Mouse (Mus musculus): Measurements from ENCODE around the gene Pdgfc. TPM values are rescaled to one million over a fixed set of nuclear protein-coding genes. Genes with fewer than 3 reads are reported as not detected.

Gene Pdgfc
- polyA plus RNA-seq, 1 experiment from 2014 or later: 2.2 TPM

- WGBS: 77% methylated on average over 5 of the region's 5 CpGs
- no peak for ATAC-seq
- H3K36me3 ChIP-seq (ENCODE audit: insufficient read depth, low read length): no peaks in the 10 kb centered on the region
Observed at GRCm38 (mm10) chr3:81022266-81022665, 13.9 kb upstream of the Pdgfc start.

GRCm38 (mm10) chr3:81022845-81023244 lies 13.4 kb upstream of the Pdgfc start:
- H3K27me3 ChIP-seq (replicated peaks; ENCODE audit: insufficient read depth, low read length): no peaks in the 10 kb centered on the region
- no peak for DNase-seq (ENCODE audit: low spot score)
- no peak overlapping the region for H3K4me2 ChIP-seq (replicated peaks; ENCODE audit: low read depth, low read length)
- no peaks in the 10 kb centered on the region for H3K9me3 ChIP-seq (ENCODE audit: low read length)
- TF ChIP-seq CTCF (IDR thresholded peaks at IDR 0.05): no peak
- TF ChIP-seq EP300 (IDR thresholded peaks at IDR 0.05): no peak
- H3K9ac ChIP-seq (replicated peaks; ENCODE audit: low read depth): no peak overlapping the region
- H3K27ac ChIP-seq (ENCODE audit: low read length): no peak overlapping the region
- no peaks in the 10 kb centered on the region for H3K36me3 ChIP-seq (ENCODE audit: insufficient read depth, low read length)
- H3K4me1 ChIP-seq (ENCODE audit: insufficient read depth, low read depth, low read length): peaks cover under 1% of the 10 kb centered on the region; the same call in 1 of the 2 replicates
- H3K4me3 ChIP-seq (ENCODE audit: low read depth, low read length): no peak overlapping the region
- ATAC-seq: no peak
- 74% methylated on average over 1 of the region's 1 CpGs for WGBS

More at GRCm38 (mm10) chr3:81022266-81022665, 13.9 kb upstream of the Pdgfc start:
- TF ChIP-seq CTCF (IDR thresholded peaks at IDR 0.05) (no peak), EP300 (IDR thresholded peaks at IDR 0.05) (no peak)
- no peaks in the 10 kb centered on the region for H3K9me3 ChIP-seq (ENCODE audit: low read length)
- no peak overlapping the region for H3K27ac ChIP-seq (ENCODE audit: low read length)
- H3K27me3 ChIP-seq (replicated peaks; ENCODE audit: insufficient read depth, low read length): no peaks in the 10 kb centered on the region
- H3K4me3 ChIP-seq (ENCODE audit: low read depth, low read length): no peak overlapping the region
- H3K4me2 ChIP-seq (replicated peaks; ENCODE audit: low read depth, low read length): no peak overlapping the region
- H3K9ac ChIP-seq (replicated peaks; ENCODE audit: low read depth): no peak overlapping the region
- peaks cover 6% of the 10 kb centered on the region; the same call in 1 of the 2 replicates for H3K4me1 ChIP-seq (ENCODE audit: insufficient read depth, low read depth, low read length)
- DNase-seq (ENCODE audit: low spot score): no peak

- no peaks in the 10 kb centered on the region for H3K9me3 ChIP-seq (ENCODE audit: low read length)
- no peaks in the 10 kb centered on the region for H3K36me3 ChIP-seq (ENCODE audit: insufficient read depth, low read length)
- H3K4me1 ChIP-seq (ENCODE audit: insufficient read depth, low read depth, low read length): no peaks in the 10 kb centered on the region
- TF ChIP-seq CTCF (IDR thresholded peaks at IDR 0.05) (no peak), EP300 (IDR thresholded peaks at IDR 0.05) (no peak)
- DNase-seq (ENCODE audit: low spot score) (no peak), ATAC-seq (no peak)
- H3K4me2 ChIP-seq (replicated peaks; ENCODE audit: low read depth, low read length): no peak overlapping the region
- no peak overlapping the region for H3K27ac ChIP-seq (ENCODE audit: low read length)
- no peaks in the 10 kb centered on the region for H3K27me3 ChIP-seq (replicated peaks; ENCODE audit: insufficient read depth, low read length)
- no peak overlapping the region for H3K9ac ChIP-seq (replicated peaks; ENCODE audit: low read depth)
- no peak overlapping the region for H3K4me3 ChIP-seq (ENCODE audit: low read depth, low read length)
- 72% methylated on average over 1 of the region's 1 CpGs for WGBS
Observed at GRCm38 (mm10) chr3:81023568-81023967, 12.6 kb upstream of the Pdgfc start.

DNA sequence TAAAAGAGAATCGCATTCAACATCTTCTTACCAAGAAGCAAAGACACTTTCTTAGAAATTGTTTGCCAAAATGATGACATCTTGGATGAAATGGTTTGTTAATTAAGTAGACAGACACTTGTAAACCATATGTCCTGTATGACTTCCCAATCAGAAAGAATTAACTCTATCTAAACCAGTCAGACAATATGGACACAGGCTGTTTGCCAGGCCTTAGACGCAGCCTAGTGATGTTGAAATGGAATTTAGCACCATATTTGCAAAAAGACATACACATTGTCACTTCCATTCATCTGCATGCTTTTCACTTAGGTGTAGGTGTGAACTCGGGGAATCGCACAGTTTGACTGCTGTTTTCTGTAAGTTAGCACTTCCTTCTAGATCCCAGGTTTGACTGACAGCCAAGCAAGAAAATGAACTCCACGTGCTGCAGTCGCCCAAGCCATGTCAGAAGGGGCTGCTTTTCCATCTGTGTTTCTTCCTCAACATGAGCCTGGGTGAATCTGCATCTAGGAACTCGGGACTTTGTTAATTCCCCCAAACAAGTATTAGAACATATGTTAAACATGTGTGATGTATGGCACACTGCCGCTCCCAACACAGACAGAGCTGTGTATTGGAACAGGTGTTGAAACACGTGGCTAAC lies 10.5 kb upstream of the Pdgfc start:
- no peak for TF ChIP-seq EP300 (IDR thresholded peaks at IDR 0.05)
- TF ChIP-seq CTCF (IDR thresholded peaks at IDR 0.05): no peak
- no peaks in the 10 kb centered on the region for H3K36me3 ChIP-seq (ENCODE audit: insufficient read depth, low read length)
- H3K4me1 ChIP-seq (ENCODE audit: insufficient read depth, low read depth, low read length): no peaks in the 10 kb centered on the region
- H3K27me3 ChIP-seq (replicated peaks; ENCODE audit: insufficient read depth, low read length): no peaks in the 10 kb centered on the region
- no peaks in the 10 kb centered on the region for H3K9me3 ChIP-seq (ENCODE audit: low read length)
- H3K9ac ChIP-seq (replicated peaks; ENCODE audit: low read depth): no peak overlapping the region
- H3K4me2 ChIP-seq (replicated peaks; ENCODE audit: low read depth, low read length): no peak overlapping the region
- H3K4me3 ChIP-seq (ENCODE audit: low read depth, low read length): no peak overlapping the region
- DNase-seq (ENCODE audit: low spot score) (no peak), ATAC-seq (no peak)
- 53% methylated on average over 9 of the region's 9 CpGs for WGBS
- no peak overlapping the region for H3K27ac ChIP-seq (ENCODE audit: low read length)

DNA sequence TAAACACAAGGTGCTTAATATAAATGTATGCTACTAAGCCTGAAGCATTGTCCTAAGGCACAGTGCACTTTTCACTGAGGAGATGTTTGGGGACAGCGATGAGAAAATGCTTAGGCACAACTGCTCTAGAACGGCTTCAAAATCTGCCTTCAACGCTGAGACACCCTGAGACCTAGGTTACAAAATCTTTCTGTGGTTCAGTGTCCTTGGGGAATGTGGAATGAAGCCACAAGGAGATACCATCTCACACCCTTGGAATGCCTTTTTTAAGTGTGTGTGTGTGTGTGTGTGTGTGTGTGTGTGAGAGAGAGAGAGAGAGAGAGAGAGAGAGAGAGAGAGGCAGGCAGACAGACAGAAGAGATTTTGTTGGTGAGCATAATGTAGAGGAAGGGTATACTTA lies 7.9 kb upstream of the Pdgfc start:
- Histone ChIP-seq H3K4me2 (replicated peaks; ENCODE audit: low read depth, low read length) (no peak overlapping the region), H3K36me3 (ENCODE audit: insufficient read depth, low read length) (no peaks in the 10 kb centered on the region), H3K4me3 (ENCODE audit: low read depth, low read length) (no peak overlapping the region), H3K9me3 (ENCODE audit: low read length) (no peaks in the 10 kb centered on the region), H3K27me3 (replicated peaks; ENCODE audit: insufficient read depth, low read length) (no peaks in the 10 kb centered on the region), H3K27ac (ENCODE audit: low read length) (no peak overlapping the region), H3K9ac (replicated peaks; ENCODE audit: low read depth) (no peak overlapping the region), H3K4me1 (ENCODE audit: insufficient read depth, low read depth, low read length) (no peaks in the 10 kb centered on the region)
- 70% methylated on average over 3 of the region's 3 CpGs for WGBS
- DNase-seq (ENCODE audit: low spot score): no peak
- TF ChIP-seq EP300 (IDR thresholded peaks at IDR 0.05) (no peak), CTCF (IDR thresholded peaks at IDR 0.05) (no peak)
- no peak for ATAC-seq

DNA sequence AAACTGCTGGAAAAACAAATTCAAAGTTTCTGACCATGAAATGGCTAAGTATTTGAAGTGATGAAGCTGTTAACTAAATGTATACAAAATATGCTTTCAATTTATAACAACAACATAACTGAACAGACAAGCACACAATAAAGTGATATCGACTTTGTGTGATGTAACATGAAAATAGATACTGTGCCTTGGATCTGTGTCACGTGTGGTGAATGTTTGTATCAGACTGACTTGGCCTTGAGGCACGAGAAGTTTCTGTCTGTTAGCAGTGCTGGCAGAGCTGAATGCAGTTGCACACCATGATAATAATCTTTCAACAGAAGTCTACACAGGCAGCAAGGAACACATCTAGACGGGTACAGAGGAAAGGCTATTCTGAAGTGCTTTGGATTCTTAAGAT lies 6.9 kb upstream of the Pdgfc start:
- H3K4me2 ChIP-seq (replicated peaks; ENCODE audit: low read depth, low read length): no peak overlapping the region
- H3K36me3 ChIP-seq (ENCODE audit: insufficient read depth, low read length): no peaks in the 10 kb centered on the region
- DNase-seq (ENCODE audit: low spot score) (no peak), ATAC-seq (no peak)
- no peak for TF ChIP-seq EP300 (IDR thresholded peaks at IDR 0.05)
- no peak for TF ChIP-seq CTCF (IDR thresholded peaks at IDR 0.05)
- H3K4me1 ChIP-seq (ENCODE audit: insufficient read depth, low read depth, low read length): no peaks in the 10 kb centered on the region
- no peak overlapping the region for H3K4me3 ChIP-seq (ENCODE audit: low read depth, low read length)
- no peak overlapping the region for H3K27ac ChIP-seq (ENCODE audit: low read length)
- no peaks in the 10 kb centered on the region for H3K9me3 ChIP-seq (ENCODE audit: low read length)
- H3K9ac ChIP-seq (replicated peaks; ENCODE audit: low read depth): no peak overlapping the region
- whole genome bisulfite sequencing: 60% methylated on average over 4 of the region's 4 CpGs
- no peaks in the 10 kb centered on the region for H3K27me3 ChIP-seq (replicated peaks; ENCODE audit: insufficient read depth, low read length)

Measured in lung, postnatal 0 days (tissue).